ENCODE assay signal across 20 mouse cellular contexts in genomic region chr8:108950311-108950710, GRCm38 (mm10).
"Had no signal": no experiment of that assay in that cellular context is flagged by ENCODE, and none has a peak within 500 bp of the region (broad histone marks: within the 10 kb centered on the region; RNA-seq: fewer than 3 reads in every experiment).

No protein-coding gene starts in this region.

- H3K4me3 ChIP-seq: lung, embryonic 15.5 days; midbrain, embryonic 13.5 days; midbrain, embryonic 15.5 days; neural tube, embryonic 12.5 days had no signal

- H3K27me3 ChIP-seq: lung, embryonic 15.5 days; megakaryocyte, embryonic 14.5 days; midbrain, embryonic 13.5 days; midbrain, embryonic 15.5 days; neural tube, embryonic 12.5 days had no signal

- H3K4me1 ChIP-seq: lung, embryonic 15.5 days; megakaryocyte, embryonic 14.5 days; neural tube, embryonic 12.5 days had no signal

- DNase-seq: liver, postnatal 0 days; lung, adult 2 months; lung, postnatal 14 days; lung, postnatal 36 days; retina, postnatal 1 day; right cerebral cortex, adult 18-20 months; right cerebral cortex, postnatal 25 days; right cerebral cortex, postnatal 4 days; spleen, adult 18-20 months; thymus, adult 18-20 months; thymus, postnatal 14 days; thymus, postnatal 36 days had no signal

- H3K27ac ChIP-seq: lung, embryonic 15.5 days; macrophage; midbrain, embryonic 13.5 days; midbrain, embryonic 15.5 days; neural tube, embryonic 12.5 days had no signal

- H3K9ac ChIP-seq: liver, postnatal 0 days; lung, embryonic 15.5 days; midbrain, embryonic 13.5 days; midbrain, embryonic 15.5 days; neural tube, embryonic 12.5 days had no signal

- H3K4me2 ChIP-seq: lung, embryonic 15.5 days; midbrain, embryonic 11.5 days; midbrain, embryonic 13.5 days; midbrain, embryonic 15.5 days; neural tube, embryonic 12.5 days had no signal

- H3K9me3 ChIP-seq: midbrain, embryonic 15.5 days had no signal

- ATAC-seq: liver, postnatal 0 days; lung, postnatal 0 days; midbrain, embryonic 13.5 days; midbrain, embryonic 15.5 days had no signal
